Mouse (Mus musculus) brain, embryonic 14.5 days (tissue): Measurements from ENCODE around the gene Scd2.

Source experiments
- CTCF ChIP-seq: fragments of 200-500 bp; IDR thresholded peaks from 2 replicates; pipeline ENCODE4 v1.5.1; 2012; ENCODE audit warnings: inconsistent platforms, mild to moderate bottlenecking, moderate library complexity, borderline replicate concordance; ENCODE audit not compliant: insufficient read depth, insufficient read length; ENCODE audit errors: extremely low read depth
- POLR2A ChIP-seq: fragments of 200-500 bp; IDR thresholded peaks from 2 replicates; pipeline ENCODE4 v1.6.1; 2012; ENCODE audit warnings: mild to moderate bottlenecking, inconsistent platforms, borderline replicate concordance; ENCODE audit not compliant: poor library complexity, insufficient read depth, insufficient read length, severe bottlenecking; ENCODE audit errors: extremely low read depth

- TF ChIP-seq POLR2A (peak; percentile 41; the same call in 1 of the 2 replicates), CTCF (no peak)
Observed at GRCm38 (mm10) chr19:44292941-44293768, at the start of gene Scd2.
